Mouse (Mus musculus) small intestine, adult 2 months (tissue): ENCODE data around the gene Neu2.

Experiments
- CTCF ChIP-seq: fragments of 200-500 bp; IDR thresholded peaks from 2 replicates; pipeline ENCODE4 v1.5.1; 2012; ENCODE audit warnings: low read depth, mild to moderate bottlenecking, control low read depth, inconsistent platforms, low read length, moderate library complexity, mixed read lengths; ENCODE audit not compliant: insufficient replicate concordance, insufficient read length; ENCODE audit errors: extremely low read depth
- POLR2A ChIP-seq: fragments of 200-500 bp; IDR thresholded peaks from 2 replicates; pipeline ENCODE4 v1.6.1; 2012; ENCODE audit warnings: low read depth, mild to moderate bottlenecking, control low read depth, inconsistent platforms, low read length, moderate library complexity

- TF ChIP-seq CTCF: no peak
- no peak for TF ChIP-seq POLR2A
Measured at GRCm38 (mm10) chr1:87486386-87486785, 23.3 kb upstream of the Neu2 start.
